ENCODE assay signal across 17 mouse cellular contexts in genomic region chr10:95533382-95533781, GRCm38 (mm10). TPM values are rescaled to one million over a fixed set of nuclear protein-coding genes. Genes with fewer than 3 reads are reported as not detected.
DNase-seq lines count a peak whose midpoint lies in the region; ATAC-seq and TF ChIP-seq lines count a peak whose summit lies in the region.
"Had no signal": no experiment of that assay in that cellular context is flagged by ENCODE, and none has a peak within 500 bp of the region (broad histone marks: within the 10 kb centered on the region; RNA-seq: fewer than 3 reads in every experiment).

No protein-coding gene starts in this region.

- peak; percentile 47 for DNase-seq in adrenal gland, postnatal 10 days
- no peak for DNase-seq in adrenal gland, adult 8-10 months
- DNase-seq in kidney, adult 2 months = peak; percentile 64
- no peak for DNase-seq in kidney, adult 18-20 months
- no peak for DNase-seq in testis, postnatal 10 days (ENCODE audit: low spot score)
- no peak for DNase-seq in cerebellum, postnatal 36 days
- DNase-seq: cerebellum, adult 18-20 months; thymus, postnatal 4 days had no signal

- H3K27ac ChIP-seq in kidney, adult 2 months (ENCODE audit: insufficient read depth, low read depth, low read length) = no peak overlapping the region
- peak overlapping the region; percentile 13; the same call in 1 of the 2 replicates for H3K27ac ChIP-seq in testis, adult 2 months (ENCODE audit: control insufficient read depth, insufficient read depth, low read depth, low read length)
- H3K27ac ChIP-seq: embryonic facial prominence, embryonic 10.5 days; forebrain, embryonic 13.5 days; hindbrain, embryonic 13.5 days had no signal

- peaks cover 22% of the 10 kb centered on the region for H3K4me1 ChIP-seq in kidney, adult 2 months (ENCODE audit: control insufficient read depth, insufficient read depth, low read length)
- no peaks in the 10 kb centered on the region for H3K4me1 ChIP-seq in testis, adult 2 months (ENCODE audit: control insufficient read depth, insufficient read depth, low read length)

- TF ChIP-seq POLR2A in kidney, adult 2 months (IDR thresholded peaks at IDR 0.05; ENCODE audit: low read depth, low read length) = no peak
- TF ChIP-seq POLR2A in testis, adult 2 months (IDR thresholded peaks at IDR 0.05; ENCODE audit: control insufficient read depth, low read depth, low read length) = no peak

- no peaks in the 10 kb centered on the region for H3K36me3 ChIP-seq in kidney, adult 2 months (ENCODE audit: control insufficient read depth, insufficient read depth, low read length)
- no peaks in the 10 kb centered on the region for H3K36me3 ChIP-seq in testis, adult 2 months (ENCODE audit: control insufficient read depth, insufficient read depth, low read length)
- H3K36me3 ChIP-seq: hindbrain, embryonic 13.5 days had no signal

- no peak overlapping the region for H3K4me3 ChIP-seq in kidney, adult 2 months (ENCODE audit: insufficient read depth, low read depth, low read length)
- H3K4me3 ChIP-seq in testis, adult 2 months (ENCODE audit: control insufficient read depth, low read depth, low read length) = no peak overlapping the region
- H3K4me3 ChIP-seq: embryonic facial prominence, embryonic 10.5 days; forebrain, embryonic 13.5 days; hindbrain, embryonic 13.5 days had no signal

- no peak for ATAC-seq in frontal cortex, adult (ENCODE audit: low TSS enrichment)
- ATAC-seq: activated CD4-positive, CD25-positive, alpha-beta regulatory T cell, adult 4 months; forebrain, embryonic 13.5 days; intestine, embryonic 16.5 days; midbrain, embryonic 16.5 days; Patski had no signal

- TF ChIP-seq CTCF in kidney, adult 2 months (conservative IDR thresholded peaks at IDR 0.05; ENCODE audit: insufficient read depth, insufficient read length, low read depth, low read length) = no peak
- TF ChIP-seq CTCF in testis, adult 2 months (IDR thresholded peaks at IDR 0.05; ENCODE audit: control insufficient read depth, insufficient read depth, insufficient replicate concordance, low read depth, low read length) = no peak

- no peaks in the 10 kb centered on the region for H3K27me3 ChIP-seq in kidney, adult 2 months (replicated peaks; ENCODE audit: control insufficient read depth, insufficient read depth, low read length)
- H3K27me3 ChIP-seq in testis, adult 2 months (ENCODE audit: control insufficient read depth, insufficient read depth, low read length) = no peaks in the 10 kb centered on the region
- H3K27me3 ChIP-seq: forebrain, embryonic 13.5 days; hindbrain, embryonic 13.5 days; Patski had no signal

- WGBS in kidney, adult 2 months = 26% methylated on average over 7 of the region's 7 CpGs

RNA-seq across cellular contexts. Expression of gene Ube2n, which starts 18.4 kb away (rescaled TPM):
- 100 to 1,000 TPM; 114 to 116 TPM for total RNA-seq in adrenal gland, postnatal 10 days (2021)
- 100 to 1,000 TPM; 129 to 155 (median 138) TPM for total RNA-seq in adrenal gland, adult 8-10 months (2022)
- 41.7 and 53.2 TPM in 2 replicates for polyA plus RNA-seq in kidney, adult 2 months (2012; rRNA removed)
- polyA plus RNA-seq in testis, adult 2 months (2012; rRNA removed) = 233 and 294 TPM in 2 replicates

RNA-seq across cellular contexts. Expression of gene Nudt4, which starts 30.6 kb away (rescaled TPM):
- total RNA-seq in adrenal gland, postnatal 10 days (2021) = 100 to 1,000 TPM; 106 to 108 TPM
- total RNA-seq in adrenal gland, adult 8-10 months (2022) = 100 to 1,000 TPM in 3 of 4 experiments, 10 to 100 TPM in 1; 94.5 to 230 (median 162) TPM
- 88.6 and 92.7 TPM in 2 replicates for polyA plus RNA-seq in kidney, adult 2 months (2012; rRNA removed)
- 189 and 204 TPM in 2 replicates for polyA plus RNA-seq in testis, adult 2 months (2012; rRNA removed)

RNA-seq across cellular contexts. Expression of gene Mrpl42, which starts 31.6 kb away (rescaled TPM):
- 100 to 1,000 TPM; 174 to 198 TPM for total RNA-seq in adrenal gland, postnatal 10 days (2021)
- 10 to 100 TPM; 80.4 to 93.6 (median 88.5) TPM for total RNA-seq in adrenal gland, adult 8-10 months (2022)
- polyA plus RNA-seq in kidney, adult 2 months (2012; rRNA removed) = 242 and 322 TPM in 2 replicates
- polyA plus RNA-seq in testis, adult 2 months (2012; rRNA removed) = 56.5 and 64.5 TPM in 2 replicates

Comparison
In these comparisons a context has a peak if more than half of its experiments do, and no peak if none do; other contexts are left out.
1. DNase-seq: peak in adrenal gland, postnatal 10 days (single experiment) and kidney, adult 2 months (single experiment); none in adrenal gland, adult 8-10 months (single experiment), kidney, adult 18-20 months (single experiment), testis, postnatal 10 days (single experiment) and cerebellum, postnatal 36 days (0 of 2).